Mouse (Mus musculus): Measurements from ENCODE around the gene Xylt1. TPM values are rescaled to one million over a fixed set of nuclear protein-coding genes. Genes with fewer than 3 reads are reported as not detected.

The Xylt1 gene
- polyA plus RNA-seq, 1 experiment = 10.5 TPM

DNA sequence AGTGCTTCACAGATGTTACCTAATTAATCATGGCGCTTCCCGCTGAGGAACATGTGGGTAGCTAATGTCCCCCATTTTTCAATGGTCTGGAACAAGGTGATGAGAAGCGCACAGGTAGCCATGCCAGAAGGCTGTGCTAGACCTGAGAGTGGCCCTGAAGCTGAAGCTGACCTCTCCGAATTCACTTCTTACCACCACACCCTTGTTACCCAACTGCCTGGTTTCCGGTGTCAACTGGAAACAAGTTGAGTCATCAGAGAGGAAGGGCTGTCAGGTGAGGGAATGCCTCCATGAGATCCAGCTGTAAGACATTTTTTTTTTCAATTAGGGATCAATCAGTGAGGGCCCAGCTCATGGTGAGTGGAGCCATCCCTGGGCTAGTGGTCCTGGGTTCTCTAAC is 68.8 kb downstream of the Xylt1 start:
- Histone ChIP-seq H3K27ac (ENCODE audit: insufficient read depth, low read depth, low read length) (no peak overlapping the region), H3K4me3 (ENCODE audit: insufficient read depth, low read length) (no peak overlapping the region), H3K4me1 (ENCODE audit: control insufficient read depth, insufficient read depth, low read length) (peaks cover 12% of the 10 kb centered on the region)
- no peak for TF ChIP-seq POLR2A (IDR thresholded peaks at IDR 0.05; ENCODE audit: borderline replicate concordance, low read depth, low read length)
- no peak for TF ChIP-seq CTCF (IDR thresholded peaks at IDR 0.05; ENCODE audit: low read depth, low read length)

- H3K4me3 ChIP-seq (ENCODE audit: insufficient read depth, low read length) = no peak overlapping the region
- no peak overlapping the region for H3K27ac ChIP-seq (ENCODE audit: insufficient read depth, low read depth, low read length)
- TF ChIP-seq CTCF (IDR thresholded peaks at IDR 0.05; ENCODE audit: low read depth, low read length) = no peak
- H3K4me1 ChIP-seq (ENCODE audit: control insufficient read depth, insufficient read depth, low read length) = peaks cover 18% of the 10 kb centered on the region
Observed at GRCm38 (mm10) chr7:117451212-117451611, 70.4 kb downstream of the Xylt1 start.

- Histone ChIP-seq H3K27ac (ENCODE audit: insufficient read depth, low read depth, low read length) (no peak overlapping the region), H3K4me1 (ENCODE audit: control insufficient read depth, insufficient read depth, low read length) (peaks cover 18% of the 10 kb centered on the region), H3K4me3 (ENCODE audit: insufficient read depth, low read length) (no peak overlapping the region)
- no peak for TF ChIP-seq POLR2A (IDR thresholded peaks at IDR 0.05; ENCODE audit: borderline replicate concordance, low read depth, low read length)
- no peak for TF ChIP-seq CTCF (IDR thresholded peaks at IDR 0.05; ENCODE audit: low read depth, low read length)
Observed at GRCm38 (mm10) chr7:117452269-117452668, 71.5 kb downstream of the Xylt1 start.

DNA sequence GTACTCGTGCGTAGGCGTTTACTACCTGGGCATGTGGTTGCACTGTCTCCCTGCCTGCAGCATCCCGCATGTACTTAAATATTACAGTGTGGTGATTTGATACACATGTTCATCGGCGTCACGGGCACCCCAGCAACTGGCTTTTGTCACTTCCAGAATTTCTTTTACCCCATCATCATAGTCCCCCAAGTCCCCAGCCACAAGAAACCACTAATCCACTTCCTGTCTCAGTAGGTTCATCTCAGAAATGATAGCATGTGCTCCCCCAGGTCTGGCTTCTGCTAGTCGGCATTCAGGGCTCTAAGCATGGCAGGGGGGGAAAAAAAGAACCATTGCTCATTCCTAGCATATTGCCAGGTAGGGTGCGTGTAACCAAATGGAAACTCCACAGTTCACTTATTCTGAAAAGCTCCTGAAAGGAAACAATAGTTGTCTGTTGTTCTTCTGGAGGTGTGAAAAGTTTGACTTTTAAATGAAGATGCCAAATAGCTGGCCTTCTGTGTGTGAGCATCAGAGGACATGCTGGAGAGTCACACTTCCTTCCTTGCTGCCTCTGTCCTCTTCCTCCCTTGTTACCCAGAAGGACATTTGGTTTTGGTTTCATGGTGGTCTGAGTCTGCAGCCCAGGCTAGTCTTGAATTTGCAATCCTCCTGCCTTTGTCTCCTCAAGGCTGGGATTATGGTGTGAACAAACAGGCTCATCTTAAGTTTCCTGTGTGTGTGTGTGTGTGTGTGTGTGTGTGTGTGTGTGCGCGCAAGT is 74.2 kb downstream of the Xylt1 start:
- Histone ChIP-seq H3K27ac (ENCODE audit: insufficient read depth, low read depth, low read length) (no peak overlapping the region), H3K4me1 (ENCODE audit: control insufficient read depth, insufficient read depth, low read length) (peaks cover 18% of the 10 kb centered on the region), H3K4me3 (ENCODE audit: insufficient read depth, low read length) (no peak overlapping the region)
- TF ChIP-seq POLR2A (IDR thresholded peaks at IDR 0.05; ENCODE audit: borderline replicate concordance, low read depth, low read length) (no peak), CTCF (IDR thresholded peaks at IDR 0.05; ENCODE audit: low read depth, low read length) (no peak)

GRCm38 (mm10) chr7:117462196-117462935 is 81.6 kb downstream of the Xylt1 start:
- H3K27ac ChIP-seq (ENCODE audit: insufficient read depth, low read depth, low read length) = peak overlapping the region; percentile 51
- TF ChIP-seq POLR2A (IDR thresholded peaks at IDR 0.05; ENCODE audit: borderline replicate concordance, low read depth, low read length) (no peak), CTCF (IDR thresholded peaks at IDR 0.05; ENCODE audit: low read depth, low read length) (no peak)
- no peak overlapping the region for H3K4me3 ChIP-seq (ENCODE audit: insufficient read depth, low read length)
- H3K4me1 ChIP-seq (ENCODE audit: control insufficient read depth, insufficient read depth, low read length) = peaks cover 36% of the 10 kb centered on the region

DNA sequence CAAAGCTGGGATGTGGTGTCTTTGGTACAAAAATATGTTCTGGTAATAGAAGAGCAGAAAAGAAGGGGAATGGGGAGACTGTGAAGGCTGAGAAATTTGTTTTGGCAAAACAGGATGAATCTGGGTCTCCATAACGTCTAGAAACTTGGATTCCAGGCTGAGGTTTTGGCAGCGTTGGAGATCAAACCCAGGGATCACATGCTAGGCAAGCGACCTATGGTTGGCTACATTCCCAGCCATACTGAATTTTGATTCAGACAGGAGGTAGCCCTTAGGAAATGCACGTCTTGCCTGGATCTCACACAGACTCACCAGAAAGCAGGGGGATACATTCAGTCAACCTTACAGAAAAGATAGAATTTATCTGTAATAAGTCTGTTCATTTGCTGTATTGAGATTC is 84.2 kb downstream of the Xylt1 start:
- H3K4me3 ChIP-seq (ENCODE audit: insufficient read depth, low read length) = no peak overlapping the region
- H3K4me1 ChIP-seq (ENCODE audit: control insufficient read depth, insufficient read depth, low read length) = peaks cover 54% of the 10 kb centered on the region
- no peak for TF ChIP-seq CTCF (IDR thresholded peaks at IDR 0.05; ENCODE audit: low read depth, low read length)
- no peak for TF ChIP-seq POLR2A (IDR thresholded peaks at IDR 0.05; ENCODE audit: borderline replicate concordance, low read depth, low read length)
- H3K27ac ChIP-seq (ENCODE audit: insufficient read depth, low read depth, low read length) = no peak overlapping the region

- TF ChIP-seq CTCF (IDR thresholded peaks at IDR 0.05; ENCODE audit: low read depth, low read length) = no peak
- no peak for TF ChIP-seq POLR2A (IDR thresholded peaks at IDR 0.05; ENCODE audit: borderline replicate concordance, low read depth, low read length)
- peaks cover 61% of the 10 kb centered on the region for H3K4me1 ChIP-seq (ENCODE audit: control insufficient read depth, insufficient read depth, low read length)
- no peak overlapping the region for H3K27ac ChIP-seq (ENCODE audit: insufficient read depth, low read depth, low read length)
- H3K4me3 ChIP-seq (ENCODE audit: insufficient read depth, low read length) = no peak overlapping the region
Observed at GRCm38 (mm10) chr7:117466006-117466780, 85.4 kb downstream of the Xylt1 start.

DNA sequence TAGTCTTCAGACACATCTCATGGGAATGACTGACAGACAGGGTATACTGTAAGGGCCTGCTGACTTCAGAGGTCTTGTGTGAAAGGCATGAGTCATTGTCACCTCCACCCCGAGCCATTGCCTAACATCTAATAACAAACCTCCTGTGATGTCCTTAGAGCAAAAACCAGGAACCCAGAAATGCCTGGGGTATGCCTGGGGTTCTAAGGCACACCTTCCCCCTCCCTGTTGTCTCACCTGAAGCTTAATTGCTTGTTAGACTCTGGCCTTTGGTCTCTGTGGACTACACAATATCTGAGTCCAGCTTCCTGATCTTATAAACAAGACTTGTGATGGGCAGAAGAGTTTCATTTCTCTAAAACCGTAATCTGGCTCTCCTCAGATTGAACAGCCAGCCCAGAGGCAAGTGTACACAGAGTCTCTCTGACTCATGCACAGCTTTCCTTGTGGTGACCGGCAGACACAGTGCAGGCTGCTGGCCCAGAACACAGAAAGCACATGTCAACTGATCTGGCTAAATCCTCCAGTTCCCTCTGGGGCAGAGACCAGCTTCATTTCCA is 89.5 kb downstream of the Xylt1 start:
- Histone ChIP-seq H3K4me1 (ENCODE audit: control insufficient read depth, insufficient read depth, low read length) (peaks cover 68% of the 10 kb centered on the region), H3K27ac (ENCODE audit: insufficient read depth, low read depth, low read length) (peak overlapping the region; percentile 97), H3K4me3 (ENCODE audit: insufficient read depth, low read length) (0 out of 2 replicates have a peak overlapping the region, but pooled peaks have one; percentile 9)
- TF ChIP-seq POLR2A (IDR thresholded peaks at IDR 0.05; ENCODE audit: borderline replicate concordance, low read depth, low read length) (no peak), CTCF (IDR thresholded peaks at IDR 0.05; ENCODE audit: low read depth, low read length) (no peak)

- H3K4me1 ChIP-seq (ENCODE audit: control insufficient read depth, insufficient read depth, low read length) = peaks cover 62% of the 10 kb centered on the region
- H3K27ac ChIP-seq (ENCODE audit: insufficient read depth, low read depth, low read length) = no peak overlapping the region
- TF ChIP-seq CTCF (IDR thresholded peaks at IDR 0.05; ENCODE audit: low read depth, low read length) = no peak
- TF ChIP-seq POLR2A (IDR thresholded peaks at IDR 0.05; ENCODE audit: borderline replicate concordance, low read depth, low read length) = no peak
- no peak overlapping the region for H3K4me3 ChIP-seq (ENCODE audit: insufficient read depth, low read length)
Observed at GRCm38 (mm10) chr7:117472055-117472780, 91.4 kb downstream of the Xylt1 start.

Data from bone marrow macrophage, adult 2 months (primary cell).